Mouse (Mus musculus) adipocyte (in vitro differentiated cells): ENCODE results near the gene Chmp2a.
A peak's percentile ranks its signal among the peaks of the same experiment; 100 is the strongest.

Experiments used
- DNase-seq: peaks from one replicate; pipeline ENCODE4 v3.0.0-alpha.2; 2016; ENCODE audit warnings: low spot score

Gene Chmp2a

DNA sequence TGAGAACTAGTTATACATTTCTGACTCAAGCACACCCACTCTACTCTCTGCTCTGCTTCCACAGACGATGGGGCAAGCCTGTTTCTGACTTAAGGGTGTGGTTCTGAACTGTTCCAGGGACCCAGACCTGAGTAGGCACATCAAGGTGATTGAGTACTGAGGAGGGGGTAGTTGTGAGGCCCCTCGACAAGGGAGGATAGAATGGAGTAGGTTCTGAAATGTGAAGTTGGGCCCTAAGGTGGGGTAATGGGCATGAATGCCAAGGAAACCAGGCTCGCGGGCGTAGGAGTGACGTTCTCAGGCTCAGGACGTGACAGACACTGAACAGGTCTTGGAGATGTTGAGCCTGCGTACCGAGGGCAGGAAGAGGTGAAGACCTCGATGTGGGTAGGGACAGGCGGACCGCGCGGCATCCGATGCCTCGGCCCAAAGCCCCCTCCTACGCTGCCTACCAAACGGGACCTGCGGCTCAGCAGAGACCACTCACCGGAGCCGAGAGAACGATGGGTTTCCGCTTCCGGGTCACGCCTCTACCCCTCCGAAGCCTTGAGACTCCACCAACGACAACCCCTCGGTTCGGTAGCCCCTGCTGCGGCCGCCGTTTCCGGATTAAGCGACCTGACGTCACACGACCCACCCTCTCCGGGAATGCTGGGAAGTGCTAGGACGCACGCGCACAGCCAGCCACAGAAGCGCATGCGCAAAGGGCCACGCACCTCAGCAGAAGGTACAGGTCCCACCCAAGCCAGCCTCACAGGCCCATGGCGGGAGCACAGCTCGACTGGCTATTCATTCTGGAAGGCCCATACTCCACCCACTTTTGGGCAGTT, at the start of gene Chmp2a:
Chmp2a (minus strand) TSS at position 660 of the 830 bp plus-strand sequence.
- DNase-seq: peak; percentile 91

DNA sequence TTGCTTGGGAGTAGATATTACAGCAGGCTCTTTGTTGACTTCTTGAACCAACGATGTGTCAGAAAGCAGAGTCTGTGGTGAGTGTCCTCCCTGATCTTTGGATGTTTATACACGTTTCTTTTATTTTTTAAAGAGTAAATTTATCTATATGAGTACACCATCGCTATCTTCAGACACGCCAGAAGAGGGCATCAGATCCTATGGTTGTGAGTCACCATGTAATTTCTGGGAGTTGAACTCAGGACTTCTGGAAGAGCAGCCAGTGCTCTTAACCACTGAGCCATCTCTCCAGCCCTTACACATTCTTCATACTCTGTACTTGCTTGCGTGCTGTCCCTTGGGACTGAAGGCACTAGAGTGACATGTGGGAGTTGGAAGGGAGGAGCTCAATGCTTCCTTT, 37.7 kb upstream of the Chmp2a start:
- DNase-seq: peak; percentile 4

DNA sequence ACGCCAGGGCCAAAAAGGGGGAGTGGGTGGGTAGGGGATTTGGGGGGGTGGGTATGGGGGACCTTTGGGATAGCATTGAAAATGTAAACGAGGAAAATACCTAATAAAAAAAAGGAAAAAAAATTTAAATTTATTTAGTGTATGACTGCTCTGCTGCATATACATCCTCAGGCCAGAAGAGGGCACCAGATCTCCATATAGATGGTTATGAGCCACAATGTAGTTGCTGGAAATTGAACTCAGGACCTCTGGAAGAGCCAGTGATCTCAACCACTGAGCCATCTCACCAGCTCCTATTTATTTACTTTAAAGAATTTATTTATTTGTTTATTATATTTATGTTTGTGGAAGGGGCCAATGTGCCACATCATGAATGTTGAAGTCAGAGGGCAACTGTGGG, 28.8 kb upstream of the Chmp2a start:
- DNase-seq: peak; percentile 22

- no peak for DNase-seq
Observed at GRCm38 (mm10) chr7:13059536-13059935, 24.9 kb upstream of the Chmp2a start.

DNA sequence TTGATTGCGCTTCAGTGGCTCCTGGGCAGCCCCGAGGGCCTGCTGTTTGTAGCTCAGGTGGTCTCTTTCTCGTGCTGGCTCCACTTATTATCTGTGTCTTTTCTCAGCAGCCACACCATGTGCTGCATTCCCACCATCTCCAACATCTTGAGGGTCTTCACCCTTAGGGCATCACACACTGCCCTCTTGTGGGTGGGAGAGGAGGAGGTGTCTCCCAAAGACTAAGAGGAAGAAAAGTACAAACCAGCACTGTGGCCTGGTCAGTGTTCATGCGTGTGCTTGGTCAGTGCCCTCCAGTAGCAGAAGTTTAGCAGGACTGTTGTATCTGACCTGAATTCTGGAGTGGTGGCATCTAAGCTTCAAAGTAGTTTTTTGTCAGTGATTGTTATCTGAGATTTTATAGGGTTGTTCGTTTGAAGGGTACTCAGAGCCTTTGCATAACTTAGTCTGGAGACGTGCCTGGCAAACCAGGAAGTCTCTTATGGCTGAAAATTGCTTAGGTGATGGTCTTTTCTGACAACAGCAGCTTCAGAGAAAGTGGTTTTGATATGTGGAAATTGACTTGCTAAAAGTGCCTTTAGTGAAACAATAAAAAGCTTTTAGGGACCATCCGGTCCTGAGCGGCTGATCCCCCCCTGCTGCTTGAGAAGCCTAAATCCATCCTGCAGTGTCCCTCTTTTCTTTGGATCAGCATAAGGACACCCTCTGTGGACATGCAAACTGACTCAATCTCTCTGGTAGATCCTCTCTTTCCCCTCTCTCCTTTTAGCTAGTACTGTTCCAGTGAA, 22.5 kb upstream of the Chmp2a start:
- DNase-seq: no peak

DNA sequence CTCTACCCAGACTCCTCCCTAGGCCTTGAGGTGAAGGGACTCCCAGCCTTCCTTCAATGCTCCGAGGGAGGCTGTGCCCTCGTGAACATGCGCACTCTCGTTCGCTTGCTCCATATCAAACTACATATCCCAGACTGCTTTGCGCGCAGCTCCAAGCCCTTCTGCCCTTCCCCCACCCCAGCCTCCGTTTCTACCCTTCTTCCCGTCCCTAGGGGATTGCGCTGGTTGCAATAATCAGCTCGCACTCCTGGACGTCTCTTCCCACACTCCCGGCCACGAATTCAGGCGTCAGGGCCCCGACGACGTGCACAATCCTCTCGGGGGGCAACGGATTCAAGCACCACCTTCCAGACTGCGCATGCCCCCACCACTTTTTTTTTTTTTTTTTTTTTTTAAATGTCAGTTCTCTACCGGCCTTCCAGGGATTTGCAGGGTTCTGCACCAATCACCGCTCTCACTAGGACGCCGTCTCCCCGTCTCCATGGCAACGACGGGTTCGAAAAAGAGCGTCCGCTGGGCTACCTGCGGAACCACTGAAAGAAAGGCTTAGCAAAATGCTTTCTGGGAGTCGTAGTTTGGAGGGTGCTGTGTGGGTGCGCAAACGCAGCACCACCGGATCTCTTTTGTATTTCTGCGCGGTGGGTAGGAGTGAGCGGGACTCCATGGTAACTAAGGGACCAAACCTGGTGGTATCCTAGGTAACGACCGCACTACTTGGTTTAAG, 19.8 kb upstream of the Chmp2a start, which contains the start of gene Mzf1:
Mzf1 (minus strand) TSS at position 478 of the 724 bp plus-strand sequence.
- peak; percentile 92 for DNase-seq

- no peak for DNase-seq
Observed at GRCm38 (mm10) chr7:13053961-13054286, 19.3 kb upstream of the Chmp2a start.

DNA sequence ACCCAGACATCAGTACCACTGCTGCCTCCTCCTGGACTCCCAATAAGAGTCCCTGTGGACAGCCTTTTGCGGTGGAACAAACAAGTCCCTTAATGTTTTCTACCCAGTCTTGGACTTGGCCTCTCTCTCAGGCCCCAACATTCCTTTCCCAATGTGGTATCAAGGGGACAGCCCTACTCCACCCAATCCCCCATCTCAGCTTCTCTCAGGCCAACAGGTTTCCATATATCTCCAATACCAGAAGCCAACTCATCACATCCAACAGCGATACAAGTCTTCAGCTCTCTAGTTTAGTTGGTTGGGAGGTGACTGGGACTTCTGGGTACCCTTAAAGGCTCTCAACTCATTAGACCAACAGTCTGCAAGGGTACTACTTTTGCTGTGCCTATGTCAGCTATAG, 18.9 kb upstream of the Chmp2a start:
- DNase-seq: no peak

DNA sequence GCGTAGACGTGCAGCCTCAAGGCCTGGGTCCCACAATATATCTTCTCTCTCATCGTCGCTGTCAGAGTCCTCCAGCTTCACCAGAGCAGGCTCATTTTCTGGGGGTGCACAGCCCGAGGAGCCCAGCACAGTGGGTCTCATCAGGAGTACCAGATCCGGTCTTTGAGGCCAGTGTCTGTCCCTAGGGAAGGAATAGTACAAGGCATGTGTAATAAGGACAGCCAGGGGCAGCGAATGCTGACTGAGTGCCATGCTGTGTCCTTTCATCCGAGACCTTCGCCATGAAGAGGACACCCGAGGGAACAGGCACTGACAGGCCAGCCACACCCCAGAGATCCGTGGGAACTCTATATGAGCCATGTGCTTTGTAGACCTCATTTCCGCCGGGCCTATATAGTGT, 18.4 kb upstream of the Chmp2a start:
- no peak for DNase-seq

GRCm38 (mm10) chr7:13046084-13046483, 11.5 kb upstream of the Chmp2a start:
- DNase-seq: peak; percentile 76

DNA sequence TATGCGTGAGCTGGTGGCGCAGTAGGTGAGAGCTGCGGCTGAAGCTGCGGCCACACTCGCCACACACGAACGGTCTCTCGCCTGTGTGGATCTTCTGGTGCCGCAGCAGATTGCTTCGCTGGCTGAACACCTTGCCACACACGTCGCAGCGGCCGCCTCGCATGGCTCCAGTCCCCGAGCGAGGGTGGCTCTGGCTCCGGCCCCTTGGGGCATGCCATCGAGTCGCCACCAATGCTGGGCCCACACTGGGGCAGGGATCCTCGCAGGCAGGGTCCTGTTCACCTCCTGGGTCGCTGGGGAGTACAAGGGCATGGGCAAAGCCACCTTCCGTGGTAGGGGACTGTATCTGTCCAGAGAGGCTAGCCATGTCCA, 9.6 kb upstream of the Chmp2a start:
- DNase-seq: no peak

GRCm38 (mm10) chr7:13043445-13044253, 9.0 kb upstream of the Chmp2a start:
- no peak for DNase-seq

DNA sequence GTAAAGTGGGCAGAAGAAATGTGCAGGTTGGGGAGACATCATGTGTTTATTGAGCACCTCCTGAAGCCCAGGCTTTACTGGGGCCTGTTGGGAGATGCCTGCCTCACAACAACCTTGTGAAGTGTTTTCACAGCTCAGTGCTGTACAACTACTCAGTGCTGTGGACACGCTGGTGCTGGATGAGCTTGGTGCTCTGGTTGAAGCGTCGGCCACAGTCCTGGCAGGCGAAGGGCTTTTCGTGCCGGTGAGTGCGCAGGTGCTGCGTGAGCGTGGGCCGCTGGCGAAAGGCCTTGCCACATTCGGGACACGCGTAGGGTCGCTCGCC, 8.5 kb upstream of the Chmp2a start:
- no peak for DNase-seq

- no peak for DNase-seq
Observed at GRCm38 (mm10) chr7:13042511-13042910, 7.9 kb upstream of the Chmp2a start.

DNA sequence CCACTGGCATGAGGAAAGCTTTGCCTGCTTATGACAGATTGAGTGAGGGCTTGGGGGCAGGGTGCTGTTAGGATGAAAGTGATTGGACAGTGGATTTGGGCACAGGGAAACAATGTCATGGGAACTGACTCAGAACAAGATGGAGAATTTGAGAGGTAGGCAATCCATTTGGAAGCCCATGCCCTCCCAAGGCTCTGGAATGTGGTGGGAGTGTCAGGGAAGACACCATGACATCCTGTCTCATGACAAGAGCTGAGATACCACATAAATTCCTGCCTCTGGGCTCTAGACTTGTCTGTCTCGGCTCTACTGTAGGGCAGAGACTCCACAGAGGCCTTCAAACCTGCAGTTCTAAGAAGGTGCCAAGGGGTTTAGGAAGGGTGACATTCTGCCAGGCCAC, 6.6 kb upstream of the Chmp2a start:
- DNase-seq: no peak

- no peak for DNase-seq
Observed at GRCm38 (mm10) chr7:13039181-13039580, 4.6 kb upstream of the Chmp2a start.

DNA sequence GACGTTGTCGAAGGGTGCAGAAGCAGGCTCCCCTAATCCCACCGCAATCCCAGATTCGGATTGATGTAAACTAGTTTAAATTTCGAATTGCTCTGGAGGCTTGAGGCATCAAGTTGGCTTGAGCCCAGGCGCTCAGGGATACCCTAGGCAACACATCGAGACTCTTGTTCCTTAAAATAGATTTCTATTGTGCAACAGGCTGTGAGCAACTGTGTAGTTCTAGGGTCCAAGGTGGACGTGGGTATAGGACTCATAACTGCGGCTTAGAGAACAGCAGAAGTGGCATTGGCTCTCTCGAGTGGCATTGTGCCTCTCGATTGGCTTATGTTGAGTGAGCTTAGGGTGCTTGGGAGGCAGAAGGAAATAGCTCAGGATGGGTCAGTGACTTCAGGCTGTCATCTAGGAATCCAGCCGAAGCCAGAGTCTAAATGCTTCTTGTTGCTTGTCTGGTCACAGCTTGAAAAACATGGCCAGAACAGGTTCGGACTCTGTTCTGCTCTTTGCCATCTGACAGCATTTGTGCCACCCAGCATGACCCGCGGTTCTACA, 4.1 kb upstream of the Chmp2a start:
- peak; percentile 62 for DNase-seq

DNA sequence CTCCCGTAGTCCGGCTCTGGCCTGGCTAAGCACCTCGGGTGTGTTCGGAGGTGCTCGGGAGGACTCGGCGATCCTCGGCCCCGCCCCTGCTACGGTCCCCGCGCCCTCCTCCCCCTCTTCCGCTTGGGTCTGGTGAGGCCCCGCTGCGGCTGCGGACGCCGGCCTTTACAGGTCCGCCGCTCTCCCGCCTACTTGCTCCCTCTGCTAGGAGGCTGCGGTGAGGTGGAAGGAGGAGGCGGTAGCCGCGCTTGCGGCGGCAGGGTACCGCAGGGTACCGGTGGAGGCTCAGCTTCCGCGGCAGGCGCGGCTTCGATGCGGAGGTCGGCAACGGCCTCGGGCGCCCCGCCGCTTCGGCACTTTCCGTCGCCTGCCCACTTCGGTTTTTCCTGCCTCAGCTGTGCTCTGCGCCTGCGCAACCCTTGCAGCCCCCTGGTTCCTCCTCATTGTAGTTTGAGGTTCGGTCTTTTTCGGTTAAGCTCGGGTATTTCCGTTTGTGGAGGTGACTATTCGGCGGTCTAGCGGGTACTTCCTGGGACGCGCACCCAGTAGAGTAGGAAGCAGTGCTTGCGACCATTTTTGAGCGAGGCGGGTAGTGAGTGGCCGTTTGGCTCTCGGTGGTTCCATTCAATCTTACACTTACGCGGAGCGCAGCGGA, 3.4 kb upstream of the Chmp2a start, which contains the start of gene Ube2m:
Ube2m (minus strand) TSS at position 375 of the 655 bp plus-strand sequence.
- peak; percentile 85 for DNase-seq

DNA sequence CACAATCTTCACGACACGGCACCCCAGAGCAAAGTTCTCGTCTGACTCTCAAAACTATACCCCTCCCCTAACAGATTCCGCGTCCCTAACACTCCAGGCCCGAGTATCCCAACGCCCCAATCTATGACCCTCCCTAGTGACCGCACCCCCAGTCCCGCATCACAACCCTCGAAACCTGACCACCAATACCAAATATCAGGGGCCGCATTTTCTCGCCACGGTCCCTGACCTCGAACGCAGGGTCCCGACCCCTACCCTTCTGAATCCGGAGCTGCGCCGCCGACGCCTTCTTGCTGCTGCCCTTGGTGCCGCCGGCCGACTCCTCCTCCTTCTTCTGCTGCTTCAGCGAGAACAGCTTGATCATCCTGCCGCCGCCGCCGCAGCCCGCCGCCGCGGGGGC, 2.8 kb upstream of the Chmp2a start:
- DNase-seq: peak; percentile 41

GRCm38 (mm10) chr7:13036806-13037205, 2.2 kb upstream of the Chmp2a start:
- no peak for DNase-seq

DNA sequence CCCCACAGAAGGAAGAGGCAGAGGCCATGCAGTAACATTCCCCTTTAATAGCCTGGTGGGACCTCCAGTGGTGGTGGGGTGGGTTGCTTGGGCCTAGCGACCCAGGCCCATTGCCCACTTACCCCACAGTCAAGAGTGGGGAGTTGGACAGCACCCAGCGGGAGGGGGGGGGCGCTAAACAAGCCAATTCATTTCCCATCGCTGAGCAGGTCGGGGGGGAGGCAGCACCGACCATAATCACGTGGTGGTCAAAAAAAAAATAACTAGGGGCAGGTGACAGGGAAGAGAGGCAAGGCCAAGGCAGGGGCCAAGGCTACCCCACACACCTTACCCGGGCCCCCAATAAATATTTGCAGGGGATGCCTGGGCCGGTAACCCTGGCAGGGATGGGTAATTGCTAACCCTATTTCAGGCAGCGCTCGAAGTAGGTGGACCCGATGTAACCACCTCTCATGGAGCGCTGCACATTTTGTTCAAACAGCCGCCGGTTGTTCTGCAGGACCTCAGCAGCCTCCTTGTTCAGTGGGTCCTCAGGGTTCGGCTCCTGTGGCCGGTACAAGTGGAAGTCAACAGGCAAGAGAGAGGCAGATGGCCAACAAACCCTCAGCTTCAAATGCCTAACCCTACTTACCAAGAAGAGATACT, 726 bp upstream of the Chmp2a start:
- no peak for DNase-seq
